Mouse (Mus musculus) embryonic facial prominence, embryonic 12.5 days (tissue): Measurements from ENCODE around the gene Gabbr1. TPM values are rescaled to one million over a fixed set of nuclear protein-coding genes. Genes with fewer than 3 reads are reported as not detected.
A peak's percentile ranks its signal among the peaks of the same experiment; 100 is the strongest.

Experiments used
- ATAC-seq: fragments of 200-750 bp; cut with Nextera tagmentation; 2 replicates; pipeline ENCODE4 v1.8.0; 2017; ENCODE audit not compliant: insufficient number of reproducible peaks, insufficient read depth, low FRiP score, low TSS enrichment
- H3K27ac ChIP-seq: fragments of 300-500 bp; sonication (generic); 2 replicates; pipeline ENCODE4 v1.5.1; 2016; ENCODE audit warnings: mild to moderate bottlenecking
- H3K27me3 ChIP-seq: fragments of 300-500 bp; sonication (generic); 2 replicates; pipeline ENCODE4 v1.6.1; 2016; ENCODE audit warnings: mild to moderate bottlenecking, moderate library complexity
- H3K36me3 ChIP-seq: fragments of 300-500 bp; sonication (generic); 2 replicates; pipeline ENCODE4 v1.6.1; 2016; ENCODE audit warnings: mild to moderate bottlenecking
- H3K4me1 ChIP-seq: fragments of 300-500 bp; sonication (generic); 2 replicates; pipeline ENCODE4 v1.6.1; 2016
- H3K4me2 ChIP-seq: fragments of 300-500 bp; sonication (generic); replicated peaks from 2 replicates; pipeline ENCODE4 v1.6.1; 2016; ENCODE audit warnings: mild to moderate bottlenecking, moderate library complexity
- H3K4me3 ChIP-seq: fragments of 300-500 bp; sonication (generic); 2 replicates; pipeline ENCODE4 v1.5.1; 2016; ENCODE audit warnings: mild to moderate bottlenecking
- H3K9ac ChIP-seq: fragments of 300-500 bp; sonication (generic); 2 replicates; pipeline ENCODE4 v1.6.1; 2016; ENCODE audit warnings: mild to moderate bottlenecking, moderate library complexity
- H3K9me3 ChIP-seq: fragments of 300-500 bp; sonication (generic); 2 replicates; pipeline ENCODE4 v1.6.1; 2016; ENCODE audit warnings: mild to moderate bottlenecking, moderate library complexity
- WGBS: fragments of 180-500 bp; shearing (Covaris S2); methylation state at CpG from one replicate; pipeline ENCODE4 v1.1.7; 2016; 5-methylcytosine and 5-hydroxymethylcytosine counted together
- polyA plus RNA-seq: library from polyadenylated mRNA; unstranded; fragments of >200 nt; fragmentation: Nextera tagmentation; extraction: Ambion mirVana; gene quantifications from 2 replicates; pipeline ENCODE4 v1.2.1, GENCODE M21; 2016

The Gabbr1 gene
- polyA plus RNA-seq, 1 experiment from 2014 or later: 19.8 TPM

DNA sequence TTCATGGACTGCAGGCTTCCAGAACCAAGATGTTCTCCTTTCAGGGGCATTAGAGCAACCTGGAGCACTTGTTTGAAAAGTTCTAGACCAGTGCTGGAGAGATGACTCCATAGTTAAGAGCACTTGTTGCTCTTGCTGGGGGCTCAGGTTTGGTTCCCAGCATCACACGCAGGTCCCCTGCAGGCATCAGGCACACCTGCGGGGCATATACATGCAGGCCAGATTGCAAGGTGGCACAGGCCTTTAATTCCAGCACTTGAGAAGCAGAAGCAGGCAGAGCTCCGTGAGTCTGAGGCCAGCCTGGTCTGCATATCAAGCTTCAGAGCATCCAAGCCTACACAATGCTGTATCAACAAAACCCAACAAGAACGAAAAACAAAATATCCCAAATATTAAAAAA, 35.9 kb downstream of the Gabbr1 start:
- ATAC-seq: no peak
- WGBS: 91% methylated on average over 4 of the region's 4 CpGs

DNA sequence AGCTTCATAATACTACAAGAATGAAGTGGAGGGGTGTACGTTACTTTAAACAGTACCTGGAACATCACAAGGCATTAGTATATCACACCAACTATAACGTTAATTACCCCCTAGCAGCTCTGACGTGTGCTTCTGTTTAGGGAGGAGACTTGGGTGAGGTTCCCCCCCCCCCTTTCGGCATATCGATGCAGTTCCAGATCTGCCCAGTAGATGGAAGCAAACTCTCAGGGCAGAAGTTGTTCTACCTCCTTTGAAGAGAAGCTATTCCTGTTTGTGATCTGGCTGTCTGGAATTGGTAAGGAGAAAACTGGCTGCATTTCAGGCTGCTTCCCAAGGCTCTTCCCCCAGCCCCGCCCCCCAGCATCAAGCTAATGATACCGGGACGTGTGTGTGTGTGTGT, 37.6 kb downstream of the Gabbr1 start:
- H3K36me3 ChIP-seq: no peaks in the 10 kb centered on the region
- no peak overlapping the region for H3K4me3 ChIP-seq
- H3K9ac ChIP-seq: no peak overlapping the region
- H3K4me2 ChIP-seq: no peak overlapping the region
- peaks cover 8% of the 10 kb centered on the region; the same call in 1 of the 2 replicates for H3K4me1 ChIP-seq
- ATAC-seq: 0 out of 2 replicates have a peak, but pooled peaks have one; percentile 48
- no peaks in the 10 kb centered on the region for H3K9me3 ChIP-seq
- H3K27me3 ChIP-seq: no peaks in the 10 kb centered on the region
- 3% methylated on average over 8 of the region's 8 CpGs for WGBS
- no peak overlapping the region for H3K27ac ChIP-seq

More for the DNA sequence above, 35.9 kb downstream of the Gabbr1 start:
- no peaks in the 10 kb centered on the region for H3K36me3 ChIP-seq
- H3K4me2 ChIP-seq: no peak overlapping the region
- H3K9ac ChIP-seq: no peak overlapping the region
- no peaks in the 10 kb centered on the region for H3K9me3 ChIP-seq
- peaks cover 8% of the 10 kb centered on the region; the same call in 1 of the 2 replicates for H3K4me1 ChIP-seq
- no peak overlapping the region for H3K27ac ChIP-seq
- H3K4me3 ChIP-seq: no peak overlapping the region
- no peaks in the 10 kb centered on the region for H3K27me3 ChIP-seq

DNA sequence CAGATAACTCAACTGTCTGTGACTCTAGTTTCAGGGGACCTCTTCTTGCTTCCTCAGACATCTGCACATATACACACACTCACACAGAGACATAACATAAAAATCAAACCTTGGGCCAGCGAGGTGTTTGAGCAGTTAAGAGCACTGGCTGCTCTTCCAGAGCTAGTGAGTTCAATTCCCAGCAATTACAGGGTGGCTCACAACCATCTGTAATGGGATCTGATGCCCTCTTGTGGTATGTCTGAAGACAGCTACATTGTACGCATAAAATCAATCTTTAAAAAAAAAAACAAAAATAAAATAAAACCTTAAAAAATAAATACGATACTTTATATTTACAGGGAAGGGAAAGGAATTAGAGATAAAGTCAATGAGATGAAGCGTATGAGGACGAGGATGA, 38.9 kb downstream of the Gabbr1 start:
- Histone ChIP-seq H3K27me3 (no peaks in the 10 kb centered on the region), H3K4me3 (no peak overlapping the region), H3K36me3 (no peaks in the 10 kb centered on the region), H3K27ac (no peak overlapping the region), H3K4me2 (no peak overlapping the region), H3K4me1 (no peaks in the 10 kb centered on the region), H3K9ac (no peak overlapping the region), H3K9me3 (no peaks in the 10 kb centered on the region)
- ATAC-seq: no peak
- 62% methylated on average over 5 of the region's 5 CpGs for WGBS

DNA sequence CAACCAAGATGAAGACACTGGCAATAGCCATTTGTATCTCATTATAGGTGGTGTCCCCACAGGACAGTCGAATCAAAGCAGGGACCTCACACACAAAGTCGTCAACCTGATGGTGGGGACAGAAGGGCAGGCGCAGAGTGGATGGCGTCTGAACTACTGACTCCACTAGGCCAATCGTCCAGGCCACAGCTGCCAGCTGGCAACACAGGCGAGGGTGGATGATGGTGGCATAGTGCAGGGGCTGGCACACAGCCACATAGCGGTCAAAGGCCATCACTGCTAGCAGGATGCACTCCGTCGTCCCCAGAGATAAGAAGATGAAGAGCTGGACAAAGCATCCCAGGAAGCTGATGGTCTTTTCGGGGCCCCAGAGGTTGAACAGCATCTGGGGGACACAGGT, 39.8 kb downstream of the Gabbr1 start:
- Histone ChIP-seq H3K4me2 (no peak overlapping the region), H3K4me3 (no peak overlapping the region), H3K27ac (no peak overlapping the region), H3K9ac (no peak overlapping the region), H3K9me3 (no peaks in the 10 kb centered on the region), H3K36me3 (no peaks in the 10 kb centered on the region), H3K27me3 (no peaks in the 10 kb centered on the region), H3K4me1 (no peaks in the 10 kb centered on the region)
- no peak for ATAC-seq
- WGBS: 81% methylated on average over 10 of the region's 10 CpGs

DNA sequence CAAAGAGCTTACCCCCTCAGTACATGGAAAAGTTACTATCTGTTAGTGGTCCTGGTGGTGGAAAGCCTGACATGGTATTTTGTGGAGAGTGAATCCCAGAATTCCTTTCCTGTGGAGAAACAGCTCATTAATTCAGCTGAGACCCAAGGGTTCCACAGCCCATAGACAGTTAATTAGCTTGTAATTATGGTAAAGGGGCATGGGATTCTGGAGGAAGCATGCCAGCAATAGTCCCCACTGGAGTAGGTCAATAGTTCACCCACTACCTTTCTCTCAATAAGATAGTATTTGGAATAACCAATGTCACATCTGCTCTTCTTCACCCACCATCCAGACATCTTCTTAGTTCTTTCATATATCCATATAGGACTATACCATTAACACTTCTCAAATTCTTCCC, 42.6 kb downstream of the Gabbr1 start, which contains the start of gene Olfr90:
Olfr90 (minus strand) TSS at position 101 of the 400 bp plus-strand sequence.
- ATAC-seq: no peak
- Histone ChIP-seq H3K27ac (no peak within 1 kb of the TSS), H3K4me2 (no peak within 1 kb of the TSS), H3K36me3 (no peaks in the 10 kb centered on the region), H3K9ac (no peak within 1 kb of the TSS), H3K4me3 (no peak within 1 kb of the TSS), H3K4me1 (no peaks in the 10 kb centered on the region), H3K9me3 (no peaks in the 10 kb centered on the region), H3K27me3 (no peaks in the 10 kb centered on the region)

DNA sequence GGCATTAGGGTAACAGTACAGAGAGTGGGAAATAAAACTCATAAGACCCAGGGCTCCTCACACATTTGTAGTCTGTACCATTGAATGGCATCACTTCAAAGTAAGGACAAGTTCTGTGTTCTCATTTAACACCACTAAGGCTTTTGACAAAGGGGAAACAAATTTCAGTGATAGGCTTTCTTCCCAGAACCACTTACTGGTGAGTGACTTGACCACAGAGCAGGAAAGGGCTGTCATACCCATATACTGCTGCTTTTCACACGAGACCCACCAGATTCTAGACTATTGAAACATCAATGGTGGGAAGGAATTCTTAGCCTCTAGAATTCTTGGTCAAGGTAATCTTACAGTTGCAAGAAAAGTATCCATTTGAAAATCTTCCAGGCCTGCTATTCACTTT, 46.4 kb downstream of the Gabbr1 start:
- H3K4me2 ChIP-seq: no peak overlapping the region
- no peaks in the 10 kb centered on the region for H3K36me3 ChIP-seq
- H3K27ac ChIP-seq: no peak overlapping the region
- no peak for ATAC-seq
- H3K9me3 ChIP-seq: no peaks in the 10 kb centered on the region
- H3K4me3 ChIP-seq: no peak overlapping the region
- 73% methylated on average over 1 of the region's 1 CpGs for WGBS
- H3K27me3 ChIP-seq: no peaks in the 10 kb centered on the region
- H3K9ac ChIP-seq: no peak overlapping the region
- no peaks in the 10 kb centered on the region for H3K4me1 ChIP-seq

DNA sequence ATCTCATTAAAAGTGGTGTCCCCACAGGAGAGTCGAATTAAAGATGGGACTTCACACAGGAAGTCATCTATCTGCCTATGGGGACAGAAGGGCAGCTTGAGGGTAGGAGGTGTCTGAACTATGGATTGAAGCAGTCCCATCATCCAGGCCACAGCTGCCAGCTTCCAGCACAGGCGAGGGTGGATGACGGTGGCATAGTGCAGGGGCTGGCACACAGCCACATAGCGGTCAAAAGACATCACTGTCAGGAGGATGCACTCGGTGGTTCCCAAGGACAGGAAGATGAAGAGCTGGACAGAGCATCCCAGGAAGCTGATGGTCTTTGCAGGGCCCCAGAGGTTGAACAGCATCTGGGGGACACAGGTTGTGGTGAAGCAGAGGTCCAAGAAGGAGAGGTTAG, 47.5 kb downstream of the Gabbr1 start:
- Histone ChIP-seq H3K4me1 (no peaks in the 10 kb centered on the region), H3K36me3 (no peaks in the 10 kb centered on the region), H3K4me3 (no peak overlapping the region), H3K27me3 (no peaks in the 10 kb centered on the region), H3K27ac (no peak overlapping the region), H3K9me3 (no peaks in the 10 kb centered on the region), H3K9ac (no peak overlapping the region), H3K4me2 (no peak overlapping the region)
- no peak for ATAC-seq
- WGBS: 86% methylated on average over 5 of the region's 5 CpGs

DNA sequence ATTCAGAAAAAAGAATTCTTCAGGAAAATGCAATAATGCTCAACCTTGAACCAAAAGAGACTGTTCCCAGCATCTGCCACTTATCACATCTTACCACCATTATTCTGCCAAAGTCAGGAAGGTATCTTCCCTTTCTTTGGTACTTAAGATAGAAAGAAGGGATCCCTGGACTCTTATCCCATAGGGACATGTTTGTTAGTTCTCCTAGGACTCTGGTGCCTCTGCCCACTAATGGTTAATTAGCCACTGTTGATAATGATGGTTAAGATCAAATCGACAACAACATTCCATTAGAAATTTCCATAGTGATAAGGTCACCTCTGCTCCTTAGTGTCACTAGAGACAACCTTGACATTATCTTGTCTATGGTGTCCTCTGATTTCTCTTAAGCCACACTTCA, 52.4 kb downstream of the Gabbr1 start, which contains the start of gene Olfr91:
Olfr91 (minus strand) TSS at position 101 of the 400 bp plus-strand sequence.
- Histone ChIP-seq H3K4me2 (no peak within 1 kb of the TSS), H3K4me3 (no peak within 1 kb of the TSS), H3K9ac (no peak within 1 kb of the TSS), H3K27ac (no peak within 1 kb of the TSS), H3K36me3 (no peaks in the 10 kb centered on the region), H3K4me1 (no peaks in the 10 kb centered on the region), H3K27me3 (no peaks in the 10 kb centered on the region), H3K9me3 (no peaks in the 10 kb centered on the region)
- no peak for ATAC-seq
- WGBS: 82% methylated on average over 1 of the region's 1 CpGs

DNA sequence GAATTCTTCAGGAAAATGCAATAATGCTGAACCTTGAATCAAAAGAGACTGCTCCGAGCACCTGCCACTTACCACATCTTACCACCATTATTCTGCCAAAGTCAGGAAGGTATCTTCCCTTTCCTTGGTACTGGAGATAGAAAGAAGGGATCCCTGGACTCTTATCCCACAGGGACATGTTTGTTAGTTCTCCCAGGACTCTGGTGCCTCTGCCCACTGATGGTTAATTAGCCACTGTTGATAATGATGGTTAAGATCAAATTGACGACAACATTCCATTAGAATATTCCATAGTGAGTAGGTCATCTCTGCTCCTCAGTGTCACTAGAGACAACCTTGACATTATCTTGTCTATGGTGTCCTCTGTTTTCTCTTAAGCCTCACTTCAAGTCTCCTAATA, 74.2 kb downstream of the Gabbr1 start, which contains the start of gene Olfr92:
Olfr92 (minus strand) TSS at position 101 of the 400 bp plus-strand sequence.
- no peak within 1 kb of the TSS for H3K4me2 ChIP-seq
- ATAC-seq: no peak
- 86% methylated on average over 2 of the region's 2 CpGs for WGBS
- no peak within 1 kb of the TSS for H3K4me3 ChIP-seq
- no peaks in the 10 kb centered on the region for H3K4me1 ChIP-seq
- no peaks in the 10 kb centered on the region for H3K9me3 ChIP-seq
- no peak within 1 kb of the TSS for H3K27ac ChIP-seq
- H3K9ac ChIP-seq: no peak within 1 kb of the TSS
- H3K27me3 ChIP-seq: no peaks in the 10 kb centered on the region
- no peaks in the 10 kb centered on the region for H3K36me3 ChIP-seq

Other genes starting within 250 kb of the Gabbr1 start
- not detected in 2 replicates for gene H2-M10.6, start 233.8 kb upstream of the Gabbr1 start, polyA plus RNA-seq
- gene Trim26, start 208.8 kb upstream of the Gabbr1 start, polyA plus RNA-seq: 55.8 and 59.0 TPM in 2 replicates
- gene Trim15, start 178.8 kb upstream of the Gabbr1 start, polyA plus RNA-seq: 0.17 and 0.40 TPM in 2 replicates
- 6.6 and 7.2 TPM in 2 replicates for gene Trim10, start 176.4 kb upstream of the Gabbr1 start, polyA plus RNA-seq
- gene Trim40, start 155.8 kb upstream of the Gabbr1 start, polyA plus RNA-seq: not detected in 2 replicates
- gene Trim31, start 147.8 kb upstream of the Gabbr1 start, polyA plus RNA-seq: not detected in 2 replicates
- gene Rnf39, start 103.0 kb upstream of the Gabbr1 start, polyA plus RNA-seq: 0.23 and 0.41 TPM in 2 replicates
- 111 and 122 TPM in 2 replicates for gene Ppp1r11, start 94.2 kb upstream of the Gabbr1 start, polyA plus RNA-seq
- gene Znrd1, start 87.4 kb upstream of the Gabbr1 start, polyA plus RNA-seq: 98.7 and 112 TPM in 2 replicates
- 4.8 and 6.5 TPM in 2 replicates for gene Znrd1as, start 87.4 kb upstream of the Gabbr1 start, polyA plus RNA-seq
- not detected in 2 replicates for gene 2410137M14Rik, start 64.7 kb upstream of the Gabbr1 start, polyA plus RNA-seq
- gene H2-M5, start 56.4 kb upstream of the Gabbr1 start, polyA plus RNA-seq: 1.2 and 1.3 TPM in 2 replicates
- 151 and 169 TPM in 2 replicates for gene Zfp57, start 44.8 kb upstream of the Gabbr1 start, polyA plus RNA-seq
- 0.38 and 0.70 TPM in 2 replicates for gene Mog, start 22.6 kb upstream of the Gabbr1 start, polyA plus RNA-seq
- not detected in 2 replicates for gene Olfr90, start 42.5 kb downstream of the Gabbr1 start, polyA plus RNA-seq
- 0.08 TPM in 1 of 2 replicates, not detected in the other for gene Olfr91, start 52.3 kb downstream of the Gabbr1 start, polyA plus RNA-seq
- not detected in 2 replicates for gene Olfr92, start 74.1 kb downstream of the Gabbr1 start, polyA plus RNA-seq
- gene Olfr93, start 115.5 kb downstream of the Gabbr1 start, polyA plus RNA-seq: not detected in 2 replicates
- 0.18 TPM in 1 of 2 replicates, not detected in the other for gene Ubd, start 147.9 kb downstream of the Gabbr1 start, polyA plus RNA-seq
- 0.17 TPM in 1 of 2 replicates, not detected in the other for gene Olfr94, start 155.0 kb downstream of the Gabbr1 start, polyA plus RNA-seq
- not detected in 2 replicates for gene Olfr95, start 167.2 kb downstream of the Gabbr1 start, polyA plus RNA-seq
- gene Olfr96, start 174.2 kb downstream of the Gabbr1 start, polyA plus RNA-seq: not detected in 2 replicates
- not detected in 2 replicates for gene Olfr97, start 191.4 kb downstream of the Gabbr1 start, polyA plus RNA-seq
- gene Olfr98, start 217.8 kb downstream of the Gabbr1 start, polyA plus RNA-seq: not detected in 2 replicates
- gene H2-M3, start 224.3 kb downstream of the Gabbr1 start, polyA plus RNA-seq: 1.4 and 1.5 TPM in 2 replicates
- gene Olfr99, start 237.5 kb downstream of the Gabbr1 start, polyA plus RNA-seq: not detected in 2 replicates